Mouse (Mus musculus) midbrain, postnatal 0 days (tissue): Measurements from ENCODE around the gene Atoh8. TPM values are rescaled to one million over a fixed set of nuclear protein-coding genes. Genes with fewer than 3 reads are reported as not detected.

ENCODE experiments used
- ATAC-seq: fragments of 200-750 bp; cut with Nextera tagmentation; 2 replicates; pipeline ENCODE4 v1.8.0; 2017; ENCODE audit warnings: moderate number of reproducible peaks, mild to moderate bottlenecking, moderate TSS enrichment, moderate library complexity; ENCODE audit not compliant: low FRiP score
- DNase-seq: peaks from one replicate; pipeline ENCODE4 v3.0.0-alpha.2; 2015; ENCODE audit warnings: low spot score
- H3K27ac ChIP-seq: fragments of 300-500 bp; sonication (generic); 2 replicates; pipeline ENCODE4 v1.5.1; 2014; ENCODE audit warnings: low read depth, mild to moderate bottlenecking, low read length, mixed read lengths
- H3K27me3 ChIP-seq: fragments of 300-500 bp; sonication (generic); 2 replicates; pipeline ENCODE4 v1.6.1; 2014; ENCODE audit warnings: low read length, control low read depth, mixed read lengths; ENCODE audit not compliant: insufficient read depth
- H3K36me3 ChIP-seq: fragments of 300-500 bp; sonication (generic); 2 replicates; pipeline ENCODE4 v1.6.1; 2014; ENCODE audit warnings: low read length, control low read depth, mixed read lengths; ENCODE audit not compliant: insufficient read depth
- H3K4me1 ChIP-seq: fragments of 300-500 bp; sonication (generic); 2 replicates; pipeline ENCODE4 v1.6.1; 2014; ENCODE audit warnings: mild to moderate bottlenecking, control low read depth, antibody characterized with exemption, low read length, mixed read lengths; ENCODE audit not compliant: insufficient read depth
- H3K4me2 ChIP-seq: fragments of 300-500 bp; sonication (generic); 2 replicates; pipeline ENCODE4 v1.6.1; 2014; ENCODE audit warnings: low read depth, mild to moderate bottlenecking, low read length, mixed read lengths; ENCODE audit not compliant: poor library complexity, severe bottlenecking
- H3K4me3 ChIP-seq: fragments of 300-500 bp; sonication (generic); 2 replicates; pipeline ENCODE4 v1.5.1; 2014; ENCODE audit warnings: low read depth, mild to moderate bottlenecking, low read length, moderate library complexity
- H3K9ac ChIP-seq: fragments of 300-500 bp; sonication (generic); replicated peaks from 2 replicates; pipeline ENCODE4 v1.6.1; 2014; ENCODE audit warnings: mild to moderate bottlenecking, low read length, moderate library complexity, mixed read lengths; ENCODE audit not compliant: poor library complexity, severe bottlenecking
- H3K9me3 ChIP-seq: fragments of 300-500 bp; sonication (generic); 2 replicates; pipeline ENCODE4 v1.6.1; 2016; ENCODE audit warnings: low read length, control low read depth
- CTCF ChIP-seq: IDR thresholded peaks from 2 replicates; pipeline ENCODE4 v1.5.1; 2016; ENCODE audit warnings: antibody characterized with exemption, mild to moderate bottlenecking
- WGBS: fragments of 180-500 bp; shearing (Covaris S2); extraction: QIAGEN DNeasy Blood & Tissue Kit; methylation state at CpG from one replicate; pipeline ENCODE4 v1.1.7; 2014; 5-methylcytosine and 5-hydroxymethylcytosine counted together
- polyA plus RNA-seq: library from polyadenylated mRNA; unstranded; fragments of >200 nt; fragmentation: Nextera tagmentation; extraction: Ambion mirVana; gene quantifications from 2 replicates; pipeline ENCODE4 v1.2.1, GENCODE M21; 2015
- total RNA-seq: library from RNA; depleted of rRNA; stranded (reverse); fragments of >200 nt; gene quantifications from 2 replicates; pipeline ENCODE4 v1.2.3, GENCODE M21; 2014

Gene Atoh8
- total and polyA plus RNA-seq, 2 experiments from 2014 or later: 1.8 to 2.3 TPM

- H3K27me3 ChIP-seq: 0 out of 2 replicates have a peak, but pooled peaks cover 11% of the 10 kb centered on the region
Measured at GRCm38 (mm10) chr6:72227011-72227410, 8.4 kb downstream of the Atoh8 start.

GRCm38 (mm10) chr6:72225686-72226085 lies 9.7 kb downstream of the Atoh8 start:
- 83% methylated on average over 3 of the region's 3 CpGs for WGBS
- Histone ChIP-seq H3K9ac (no peak overlapping the region), H3K27me3 (0 out of 2 replicates have a peak, but pooled peaks cover 17% of the 10 kb centered on the region)

More at GRCm38 (mm10) chr6:72227011-72227410, 8.4 kb downstream of the Atoh8 start:
- Histone ChIP-seq H3K4me1 (no peaks in the 10 kb centered on the region; the same call in 1 of the 2 replicates), H3K9ac (no peak overlapping the region), H3K4me3 (no peak overlapping the region), H3K36me3 (no peaks in the 10 kb centered on the region), H3K27ac (no peak overlapping the region), H3K9me3 (no peaks in the 10 kb centered on the region), H3K4me2 (no peak overlapping the region)
- WGBS: 88% methylated on average over 4 of the region's 4 CpGs
- DNase-seq: no peak
- no peak for ATAC-seq
- no peak for TF ChIP-seq CTCF

GRCm38 (mm10) chr6:72223892-72224291 lies 11.5 kb downstream of the Atoh8 start:
- Histone ChIP-seq H3K4me2 (no peak overlapping the region), H3K27me3 (0 out of 2 replicates have a peak, but pooled peaks cover 17% of the 10 kb centered on the region), H3K36me3 (no peaks in the 10 kb centered on the region), H3K9ac (no peak overlapping the region), H3K27ac (no peak overlapping the region), H3K9me3 (no peaks in the 10 kb centered on the region), H3K4me1 (no peaks in the 10 kb centered on the region; the same call in 1 of the 2 replicates), H3K4me3 (no peak overlapping the region)
- ATAC-seq (no peak), DNase-seq (no peak)
- WGBS: 78% methylated on average over 6 of the region's 6 CpGs
- TF ChIP-seq CTCF: no peak

More at GRCm38 (mm10) chr6:72225686-72226085, 9.7 kb downstream of the Atoh8 start:
- no peak overlapping the region for H3K27ac ChIP-seq
- no peak for DNase-seq
- no peak overlapping the region for H3K4me3 ChIP-seq
- H3K4me1 ChIP-seq: no peaks in the 10 kb centered on the region; the same call in 1 of the 2 replicates
- H3K4me2 ChIP-seq: no peak overlapping the region
- H3K9me3 ChIP-seq: no peaks in the 10 kb centered on the region
- no peak for ATAC-seq
- H3K36me3 ChIP-seq: no peaks in the 10 kb centered on the region
- no peak for TF ChIP-seq CTCF

GRCm38 (mm10) chr6:72222876-72223275 lies 12.5 kb downstream of the Atoh8 start:
- Histone ChIP-seq H3K4me3 (no peak overlapping the region), H3K4me2 (no peak overlapping the region), H3K36me3 (no peaks in the 10 kb centered on the region), H3K27me3 (0 out of 2 replicates have a peak, but pooled peaks cover 17% of the 10 kb centered on the region), H3K9me3 (no peaks in the 10 kb centered on the region), H3K9ac (no peak overlapping the region), H3K4me1 (no peaks in the 10 kb centered on the region; the same call in 1 of the 2 replicates), H3K27ac (no peak overlapping the region)
- TF ChIP-seq CTCF: no peak
- no peak for ATAC-seq
- 87% methylated on average over 6 of the region's 6 CpGs for WGBS
- no peak for DNase-seq

- H3K27me3 ChIP-seq: 0 out of 2 replicates have a peak, but pooled peaks cover 17% of the 10 kb centered on the region
- WGBS: 14% methylated on average over 11 of the region's 11 CpGs
- ATAC-seq (no peak), DNase-seq (no peak)
- H3K9me3 ChIP-seq: no peaks in the 10 kb centered on the region
- no peaks in the 10 kb centered on the region for H3K36me3 ChIP-seq
- TF ChIP-seq CTCF: no peak
- no peak overlapping the region for H3K4me2 ChIP-seq
- H3K27ac ChIP-seq: no peak overlapping the region
- no peak overlapping the region for H3K4me3 ChIP-seq
- H3K4me1 ChIP-seq: peaks cover 1% of the 10 kb centered on the region; the same call in 1 of the 2 replicates
- H3K9ac ChIP-seq: no peak overlapping the region
Measured at GRCm38 (mm10) chr6:72222271-72222724, 13.1 kb downstream of the Atoh8 start.

- peaks cover 5% of the 10 kb centered on the region; the same call in 1 of the 2 replicates for H3K4me1 ChIP-seq
Measured at GRCm38 (mm10) chr6:72221271-72221670, 14.1 kb downstream of the Atoh8 start.

More at GRCm38 (mm10) chr6:72221271-72221670, 14.1 kb downstream of the Atoh8 start:
- H3K4me2 ChIP-seq: no peak overlapping the region
- no peak for ATAC-seq
- no peak overlapping the region for H3K4me3 ChIP-seq
- H3K27ac ChIP-seq: no peak overlapping the region
- 53% methylated on average over 6 of the region's 6 CpGs for WGBS
- no peaks in the 10 kb centered on the region for H3K9me3 ChIP-seq
- no peak overlapping the region for H3K9ac ChIP-seq
- no peaks in the 10 kb centered on the region for H3K36me3 ChIP-seq
- peak; percentile 63 for TF ChIP-seq CTCF
- no peak for DNase-seq
- 0 out of 2 replicates have a peak, but pooled peaks cover 17% of the 10 kb centered on the region for H3K27me3 ChIP-seq
